Mouse (Mus musculus): ENCODE data around the gene Wif1. TPM values are rescaled to one million over a fixed set of nuclear protein-coding genes. Genes with fewer than 3 reads are reported as not detected.

Gene Wif1
- total RNA-seq (2021) = under 1 TPM; 0.75 to 0.89 TPM

DNA sequence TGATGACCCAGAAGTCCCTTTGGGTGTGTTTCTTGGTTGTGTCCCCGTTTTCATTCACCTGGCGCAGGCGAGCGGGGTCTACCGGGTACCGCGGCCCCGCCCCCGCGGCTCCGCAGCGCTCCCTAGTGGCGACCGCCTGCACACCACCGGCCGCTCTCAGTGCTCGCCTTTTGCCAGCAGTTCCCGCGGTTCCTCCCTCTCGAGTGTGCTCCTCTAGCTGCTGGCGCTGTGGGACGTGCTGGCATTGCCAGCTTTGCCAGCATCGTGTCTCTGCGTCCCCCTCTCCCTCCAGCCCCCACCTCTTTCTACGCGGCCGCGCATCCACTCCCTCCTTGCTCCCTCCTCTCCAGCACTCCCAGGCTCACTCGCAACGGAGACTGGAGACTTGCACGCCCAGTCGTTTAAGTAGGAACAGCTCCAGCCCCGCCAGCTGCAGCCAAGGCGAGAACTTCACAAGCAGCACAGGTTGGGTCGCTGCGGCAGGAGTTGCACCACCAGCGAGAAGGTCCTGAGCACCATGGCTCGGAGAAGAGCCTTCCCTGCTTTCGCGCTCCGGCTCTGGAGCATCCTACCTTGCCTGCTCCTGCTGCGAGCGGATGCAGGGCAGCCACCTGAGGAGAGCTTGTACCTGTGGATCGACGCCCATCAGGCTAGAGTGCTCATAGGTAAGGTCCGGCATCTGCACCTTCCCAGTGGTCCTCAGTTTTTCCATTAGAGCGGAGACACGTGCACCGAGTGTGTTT, at the start of gene Wif1:
Gene Wif1 (plus strand): TSS at position 135 of the 743 bp plus-strand sequence.
- peak; percentile 60 to 74 for DNase-seq (ENCODE audit: extremely low spot score in 1 of 2, low spot score in 1 of 2)

DNA sequence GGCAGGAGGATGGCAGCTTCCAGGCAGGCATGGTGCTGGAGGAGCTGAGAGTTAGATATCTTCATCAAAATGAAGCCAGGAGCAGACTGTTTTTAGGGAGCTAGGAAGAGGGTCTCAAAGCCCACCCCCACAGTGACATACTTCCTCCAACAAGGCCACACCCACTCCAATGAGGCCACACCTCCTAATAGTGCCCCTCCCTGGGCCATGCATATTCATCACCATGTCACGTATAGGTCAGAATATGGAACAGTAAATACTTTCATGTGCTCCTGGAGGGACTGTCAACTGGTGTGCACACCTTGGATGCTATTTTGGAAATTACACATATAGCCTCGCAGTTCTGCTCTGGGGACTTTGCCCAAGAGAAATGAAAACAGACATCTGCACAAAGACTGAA, 31.6 kb upstream of the Wif1 start:
- no peak for DNase-seq (ENCODE audit: extremely low spot score in 1 of 2, low spot score in 1 of 2)

DNA sequence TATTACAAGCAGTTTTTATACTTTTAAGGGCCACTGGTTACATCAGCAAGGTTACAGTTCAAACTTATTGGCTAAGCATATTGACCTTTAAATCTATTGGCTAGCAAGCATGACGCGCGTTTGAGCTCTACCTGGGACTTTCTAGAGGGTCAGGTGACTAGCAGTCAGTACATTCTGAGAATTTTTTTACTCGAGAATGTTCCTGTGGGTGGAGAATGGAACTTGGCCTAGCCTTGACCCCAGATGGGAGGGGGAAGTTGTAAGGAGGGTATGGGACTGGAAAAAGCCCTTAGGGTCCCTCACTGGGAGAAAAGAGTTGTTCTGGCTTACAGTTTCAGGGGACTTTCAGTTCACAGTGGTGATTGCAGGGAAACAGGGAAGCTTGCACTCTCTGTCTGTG, 22.3 kb upstream of the Wif1 start:
- DNase-seq (ENCODE audit: extremely low spot score in 1 of 2, low spot score in 1 of 2) = no peak

DNA sequence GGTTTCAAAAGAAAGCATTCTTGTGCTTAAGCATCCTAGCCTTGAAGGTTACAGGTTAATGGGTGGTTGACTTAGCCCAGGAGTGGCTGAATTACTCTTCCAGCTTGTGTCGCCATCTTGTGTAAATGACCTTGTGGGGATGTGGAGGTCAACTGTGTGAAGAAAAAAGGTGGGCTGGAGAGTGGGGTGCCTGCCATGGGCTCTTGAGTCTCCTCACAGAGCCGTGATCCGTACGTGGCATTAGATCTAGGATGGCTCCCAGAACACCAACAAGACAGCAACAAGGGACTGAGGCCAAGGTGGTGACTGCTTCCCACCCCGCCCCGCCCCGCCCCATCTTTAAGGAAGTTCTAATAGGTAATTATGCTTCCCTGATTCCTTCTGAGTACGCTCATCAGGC, 17.5 kb upstream of the Wif1 start:
- DNase-seq (ENCODE audit: extremely low spot score in 1 of 2, low spot score in 1 of 2) = no peak

DNA sequence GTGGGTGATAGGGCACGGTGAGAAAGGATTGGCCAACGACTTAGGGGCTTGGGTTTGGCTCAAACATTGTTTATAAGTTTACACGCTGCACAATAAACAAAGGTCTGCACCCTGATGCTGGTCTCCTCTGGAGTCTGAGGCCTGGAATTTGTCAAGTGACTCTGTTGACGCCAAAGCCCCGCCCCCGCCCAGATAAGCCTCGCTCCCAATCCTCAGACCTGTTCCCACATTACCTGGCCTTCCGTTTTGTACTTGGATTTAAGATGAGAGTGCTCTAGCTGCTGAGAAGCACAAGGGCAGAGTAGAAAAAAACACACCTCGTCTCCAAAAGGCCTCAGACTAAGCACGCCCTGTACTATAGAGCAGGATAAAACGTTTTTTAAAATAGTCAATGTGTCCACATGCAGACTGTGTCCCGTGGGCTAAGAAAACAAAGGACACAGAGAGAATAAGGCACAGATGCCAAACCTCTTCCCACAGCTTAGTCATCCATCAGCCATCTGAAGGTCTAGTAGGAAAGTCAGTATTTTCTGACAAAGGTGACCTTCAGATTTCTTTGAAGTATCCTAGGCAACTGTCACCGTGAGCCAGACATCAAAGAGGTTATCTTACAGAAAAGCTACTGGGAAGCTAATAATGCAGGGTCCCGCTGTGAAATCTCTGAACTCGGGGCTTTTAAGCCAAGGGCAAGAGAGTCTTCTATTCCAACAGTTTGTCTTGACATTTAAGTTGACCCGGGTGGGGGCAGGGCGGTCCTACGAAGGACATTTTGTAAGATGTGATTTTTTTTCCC, 16.9 kb upstream of the Wif1 start:
- DNase-seq (ENCODE audit: extremely low spot score in 1 of 2, low spot score in 1 of 2) = no peak

DNA sequence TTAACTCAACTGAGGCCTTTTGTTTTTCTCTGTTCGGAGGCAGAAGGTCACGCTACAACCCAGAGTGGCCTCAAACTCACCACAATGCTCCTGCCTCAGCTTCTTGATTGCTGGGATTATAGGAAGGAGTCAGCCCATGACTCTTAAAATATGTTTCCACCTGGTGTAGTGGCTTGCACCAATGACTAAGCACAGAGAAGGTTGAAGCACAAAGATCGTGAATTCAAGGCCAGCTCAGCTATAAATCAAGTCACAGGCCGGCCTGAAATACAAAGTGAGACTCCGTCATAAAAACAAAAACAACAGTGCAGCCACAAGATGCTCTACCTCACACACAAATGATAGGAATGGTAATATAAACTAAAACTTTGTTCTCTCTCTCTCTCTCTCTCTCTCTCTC, 10.8 kb upstream of the Wif1 start:
- no peak for DNase-seq (ENCODE audit: extremely low spot score in 1 of 2, low spot score in 1 of 2)

DNA sequence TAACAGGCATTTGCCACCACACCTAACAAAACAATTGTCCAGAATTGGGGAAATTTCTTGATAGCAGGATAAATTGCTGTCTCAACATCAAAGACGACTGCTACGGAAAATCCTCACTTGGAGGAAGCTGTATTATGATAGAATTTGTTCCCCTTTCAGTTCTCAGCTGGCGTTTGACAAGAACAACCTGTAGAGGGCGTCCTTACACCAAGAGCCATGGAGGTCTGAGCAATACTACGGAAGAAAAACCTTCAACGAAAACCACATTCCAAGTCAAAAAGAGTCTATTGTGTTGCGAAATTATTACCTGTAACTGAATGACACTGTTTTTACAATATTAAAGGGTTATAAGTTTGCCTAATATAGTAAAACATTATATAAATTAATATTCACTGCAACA, 2.0 kb upstream of the Wif1 start:
- no peak for DNase-seq (ENCODE audit: extremely low spot score in 1 of 2, low spot score in 1 of 2)

DNA sequence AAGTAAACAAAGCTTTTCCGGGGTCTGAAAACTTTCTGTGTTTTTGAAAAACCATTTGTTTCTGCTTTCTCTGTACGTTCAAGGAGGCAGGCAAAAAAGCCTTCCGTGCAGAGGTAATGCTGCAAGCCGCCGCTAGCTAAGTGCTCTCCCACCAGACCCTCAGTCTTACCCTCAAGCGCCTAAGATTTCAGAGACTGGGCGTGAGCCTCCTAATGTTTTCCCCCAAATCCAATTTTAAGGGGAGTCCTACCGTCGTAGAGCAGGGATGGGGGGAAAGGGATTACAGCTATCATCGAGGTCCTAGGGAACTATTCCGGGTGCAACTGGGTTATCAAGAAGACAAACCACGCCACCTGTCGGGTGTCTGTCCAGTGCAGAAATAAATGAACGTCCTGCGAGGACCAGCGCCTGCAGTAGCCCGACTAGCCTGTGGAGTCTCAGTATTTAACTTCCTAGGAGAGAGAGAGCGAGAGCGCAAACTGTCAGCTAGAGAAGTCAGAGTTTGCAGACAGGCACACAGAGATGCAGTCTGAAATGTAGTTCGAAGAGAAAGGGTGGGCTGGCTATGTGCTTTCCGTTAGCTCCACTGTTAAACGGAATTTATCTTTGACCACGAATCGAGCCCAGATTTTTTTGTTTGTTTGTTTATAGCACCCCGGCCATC, 500 bp upstream of the Wif1 start:
- peak in 1 of 2 experiments; percentile 31 for DNase-seq (ENCODE audit: extremely low spot score in 1 of 2, low spot score in 1 of 2)

DNA sequence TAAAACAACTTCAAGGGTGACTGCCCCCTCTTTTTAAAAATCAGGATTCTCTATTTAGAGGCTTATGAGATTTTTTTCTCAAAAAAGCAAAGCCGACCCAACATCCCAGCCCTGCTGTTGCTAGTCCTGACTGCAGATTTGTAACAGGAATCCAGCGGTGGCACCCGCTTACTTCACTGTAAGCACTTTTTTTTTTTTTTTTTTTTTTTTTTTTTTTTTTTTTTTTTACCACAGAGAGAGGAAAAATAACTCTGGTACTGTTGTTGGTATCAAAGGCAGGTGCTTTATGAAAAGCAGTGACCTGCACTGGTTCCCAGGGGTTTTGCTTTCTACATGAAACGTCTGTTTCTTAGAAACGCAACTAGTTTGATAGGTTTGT, 798 bp downstream of the Wif1 start:
- DNase-seq (ENCODE audit: extremely low spot score in 1 of 2, low spot score in 1 of 2) = no peak

DNA sequence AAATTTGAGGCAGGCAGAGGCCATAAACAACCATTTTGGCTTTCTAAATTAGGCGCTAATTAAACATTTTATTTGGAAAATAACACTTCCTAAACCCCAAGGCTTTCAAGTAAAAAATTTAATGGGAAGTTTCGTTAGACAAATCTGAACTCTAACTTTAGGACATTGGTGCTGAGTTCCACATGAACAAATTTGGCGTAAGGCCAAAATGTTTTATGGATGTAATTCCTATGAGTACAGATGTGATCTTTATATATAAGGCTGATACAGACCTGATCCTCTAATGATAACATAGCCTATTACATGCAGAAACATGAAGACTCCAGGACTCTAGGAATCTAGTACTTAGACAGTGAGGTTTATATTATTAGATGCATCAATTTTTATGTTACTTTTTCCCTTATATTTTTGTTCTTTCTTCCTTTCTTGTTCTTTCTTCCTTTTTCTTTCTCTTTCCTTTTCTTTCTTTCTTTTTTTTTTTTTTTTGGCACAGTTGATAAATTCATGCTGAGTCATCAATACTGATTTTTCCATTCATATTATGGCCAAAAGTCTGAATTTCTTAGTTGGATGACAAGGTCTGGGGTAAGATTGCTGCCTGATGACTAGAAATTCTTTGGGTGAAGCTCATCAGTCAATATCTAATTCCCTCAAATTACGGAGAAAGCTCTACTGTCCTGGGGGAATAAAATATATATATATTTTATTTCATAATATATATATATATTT, 5.0 kb downstream of the Wif1 start:
- no peak for DNase-seq (ENCODE audit: extremely low spot score in 1 of 2, low spot score in 1 of 2)

DNA sequence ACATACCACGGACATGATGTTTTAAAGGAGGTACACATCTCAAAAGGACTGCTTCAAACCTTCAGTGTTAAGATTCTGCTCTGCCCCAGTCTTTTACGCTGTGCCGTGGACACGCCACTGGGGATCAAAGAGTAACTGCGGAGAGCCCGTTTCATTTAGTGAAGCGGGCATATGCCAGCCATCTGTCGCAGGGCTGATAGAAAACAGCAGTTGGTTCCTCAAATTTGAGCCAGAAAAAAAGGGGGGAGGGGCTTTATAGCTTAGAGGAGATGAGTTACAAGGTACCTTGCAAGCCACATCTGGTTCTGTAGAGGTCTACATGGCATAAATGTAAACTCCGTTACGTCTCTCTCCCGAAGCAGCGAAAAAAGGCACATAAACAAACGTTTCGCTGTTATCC, 7.2 kb downstream of the Wif1 start:
- DNase-seq (ENCODE audit: extremely low spot score in 1 of 2, low spot score in 1 of 2) = no peak

DNA sequence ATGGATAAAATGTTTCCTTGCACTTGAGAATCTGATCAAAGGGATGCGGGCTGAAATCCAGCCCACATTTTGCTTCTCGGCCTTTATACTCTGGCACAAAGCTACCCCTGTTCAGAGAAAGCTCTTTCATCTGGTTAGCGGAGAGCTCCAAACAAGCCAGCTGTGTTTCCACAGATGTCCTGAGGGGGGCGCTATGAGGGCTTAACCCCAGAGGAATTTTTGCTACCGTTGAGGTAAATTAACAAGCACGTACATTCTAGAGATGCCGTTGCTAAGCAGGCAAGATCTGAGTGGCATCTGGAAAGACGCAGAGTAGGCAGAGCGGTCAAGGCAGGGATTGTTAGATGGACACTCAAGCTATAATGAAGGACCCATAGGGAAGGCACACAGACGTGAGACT, 13.7 kb downstream of the Wif1 start:
- DNase-seq (ENCODE audit: extremely low spot score in 1 of 2, low spot score in 1 of 2) = no peak

DNA sequence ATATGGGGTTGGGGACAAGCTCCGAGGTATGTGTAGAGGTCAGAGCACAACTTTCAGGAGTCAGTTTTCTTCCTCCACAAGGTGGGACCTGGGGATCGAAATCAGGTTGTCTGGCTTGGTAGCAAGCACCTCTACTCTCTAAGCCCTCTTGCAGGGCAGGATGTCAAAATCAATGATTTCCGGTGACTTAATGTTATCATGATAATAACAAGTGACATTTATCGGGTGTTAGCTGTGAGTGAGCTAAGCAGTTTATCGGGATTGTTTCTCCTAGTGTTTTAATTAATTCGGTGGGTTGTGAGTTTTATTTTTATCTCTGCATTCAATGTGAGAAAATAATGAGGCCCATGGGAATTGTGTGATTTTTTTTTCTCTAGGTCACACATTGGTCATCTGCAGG, 18.3 kb downstream of the Wif1 start:
- no peak for DNase-seq (ENCODE audit: extremely low spot score in 1 of 2, low spot score in 1 of 2)

DNA sequence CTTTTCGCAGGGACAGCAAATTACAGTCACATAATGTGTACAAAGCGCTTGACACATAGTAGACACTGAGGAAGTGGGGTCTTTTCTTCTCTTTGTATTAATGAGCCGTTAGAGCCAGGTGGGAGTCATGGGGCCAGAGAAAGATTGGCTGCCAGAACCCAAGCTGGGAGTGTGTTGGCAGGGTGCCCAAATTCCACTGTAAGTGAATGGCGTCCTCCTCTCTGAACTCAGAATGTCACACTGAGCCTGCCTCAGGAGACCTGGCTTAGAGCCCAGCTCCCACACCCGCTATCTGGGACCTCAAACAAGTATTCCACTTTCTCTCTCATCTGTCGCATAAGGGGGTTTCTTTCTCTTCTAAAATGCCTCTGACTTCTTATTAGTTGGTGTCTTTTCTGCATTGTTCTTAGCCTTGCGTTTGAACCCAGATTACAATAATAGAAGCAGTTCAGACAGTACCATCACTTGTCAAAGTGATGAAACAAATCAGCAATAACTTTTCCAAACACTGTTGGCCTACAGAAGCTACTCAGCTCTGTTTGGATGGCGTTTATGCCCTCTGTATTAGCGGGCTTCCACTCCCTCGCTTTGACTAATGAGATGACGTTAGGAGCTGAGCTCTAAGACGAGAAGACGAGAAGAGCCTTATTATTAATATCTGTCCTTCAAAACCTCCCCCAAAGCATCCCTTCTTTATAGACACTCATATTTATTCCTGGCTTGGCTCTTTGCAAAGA, 21.9 kb downstream of the Wif1 start:
- DNase-seq (ENCODE audit: extremely low spot score in 1 of 2, low spot score in 1 of 2) = peak in 1 of 2 experiments; percentile 17

DNA sequence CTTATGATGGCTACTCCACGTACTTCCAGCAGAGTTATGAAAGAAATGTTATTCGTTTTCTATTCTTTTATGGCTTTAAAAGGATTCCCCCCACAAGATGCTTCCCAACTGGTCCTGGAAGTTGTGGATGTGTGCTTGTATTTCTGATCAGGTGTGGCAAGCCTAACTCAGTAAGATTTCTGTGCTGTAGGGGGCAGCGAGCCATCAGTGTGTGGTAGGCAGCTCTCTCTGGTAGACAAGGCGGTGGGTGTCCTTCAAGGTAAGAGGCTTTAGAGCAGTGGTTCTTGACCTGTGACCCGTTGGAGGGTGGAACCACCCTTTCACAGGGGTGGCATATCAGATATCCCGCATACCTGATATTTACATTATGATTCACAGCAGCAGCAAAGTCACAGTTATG, 23.1 kb downstream of the Wif1 start:
- DNase-seq (ENCODE audit: extremely low spot score in 1 of 2, low spot score in 1 of 2) = no peak

DNA sequence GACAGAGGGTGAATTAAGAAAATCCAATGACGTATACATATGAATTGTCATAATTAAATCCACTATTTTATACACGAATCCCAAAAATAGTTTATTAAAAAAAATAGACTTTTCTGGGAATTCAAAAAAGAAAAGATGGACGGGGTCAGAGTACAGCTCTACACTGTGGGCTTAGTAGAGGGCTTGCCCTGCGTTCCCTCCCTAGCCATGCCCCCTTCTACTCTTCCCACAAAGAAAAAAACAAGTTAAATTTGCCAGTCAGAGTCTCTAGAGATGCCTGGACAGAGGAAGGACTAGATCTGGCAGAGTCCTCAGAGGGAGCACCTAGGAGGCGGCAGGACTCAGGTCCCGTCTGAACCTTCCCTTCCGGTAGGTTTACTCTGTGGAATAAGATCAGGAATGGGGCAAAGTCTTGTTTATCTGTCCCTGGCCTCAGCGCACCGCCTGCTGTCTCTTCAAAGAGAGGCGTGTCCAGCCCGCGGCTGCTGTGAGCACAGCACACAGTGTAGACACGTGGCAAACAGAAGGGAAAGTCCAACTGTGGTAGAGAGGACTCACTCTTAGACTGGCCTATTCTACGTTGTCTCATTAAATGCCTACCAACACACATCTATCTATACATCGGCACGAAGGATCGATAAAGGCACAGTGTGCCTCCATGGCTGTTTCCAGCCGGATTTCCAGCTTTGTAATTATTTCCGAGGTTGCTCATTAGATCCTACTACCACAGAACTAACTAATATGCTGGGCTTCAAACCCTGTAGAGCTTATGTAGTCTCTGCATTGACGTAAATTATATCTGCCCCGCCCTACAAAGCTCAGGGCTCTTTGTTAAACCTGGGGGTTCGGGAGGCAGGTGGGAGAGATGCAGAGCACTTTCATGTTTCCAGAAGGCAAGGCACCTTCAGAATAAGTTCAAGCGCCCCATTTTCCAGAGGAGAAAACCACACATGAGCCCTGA, 25.6 kb downstream of the Wif1 start:
- no peak for DNase-seq (ENCODE audit: extremely low spot score in 1 of 2, low spot score in 1 of 2)

DNA sequence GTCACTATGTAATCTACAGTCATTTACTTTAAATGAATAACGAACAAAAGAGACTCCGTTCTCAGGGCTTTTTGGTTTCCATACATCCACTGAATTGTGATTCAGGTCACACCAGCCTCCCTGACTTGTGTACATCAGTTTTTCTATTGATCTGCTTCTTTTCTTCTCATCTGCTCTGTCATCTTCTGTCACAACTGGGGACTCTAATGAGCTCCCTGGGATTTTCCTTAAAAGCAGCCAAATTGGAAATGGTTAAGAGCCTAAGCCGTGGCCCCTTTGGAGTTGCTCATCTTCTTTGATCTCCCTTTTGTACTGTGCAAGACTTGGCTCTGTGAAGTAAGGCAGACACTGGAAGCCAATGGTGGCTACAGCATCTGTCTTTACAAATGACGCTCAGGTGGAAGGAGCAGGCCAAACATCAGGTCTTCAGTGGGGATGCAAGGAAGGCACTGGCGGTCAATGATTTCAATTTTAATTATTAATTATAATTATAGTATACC, 27.6 kb downstream of the Wif1 start:
- no peak for DNase-seq (ENCODE audit: extremely low spot score in 1 of 2, low spot score in 1 of 2)

DNA sequence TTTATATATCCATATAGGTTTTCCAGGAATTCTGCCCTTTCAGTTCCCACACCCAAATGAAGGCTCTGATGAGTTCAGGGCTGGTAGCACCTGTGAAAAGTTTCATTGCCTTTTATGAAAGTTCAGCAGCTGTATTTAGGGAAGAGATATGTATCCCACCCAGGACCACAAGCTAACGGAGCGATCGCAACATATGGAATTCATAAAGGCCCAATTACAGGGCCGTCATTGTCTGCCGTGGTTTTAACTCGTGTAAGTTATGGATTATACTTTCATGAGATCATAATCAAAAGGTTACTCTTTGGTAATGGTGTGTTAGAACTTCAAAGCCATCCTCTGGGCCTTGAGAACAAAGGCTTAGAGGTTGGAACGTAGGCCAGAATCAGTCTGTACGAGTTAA, 28.9 kb downstream of the Wif1 start:
- no peak for DNase-seq (ENCODE audit: extremely low spot score in 1 of 2, low spot score in 1 of 2)

DNA sequence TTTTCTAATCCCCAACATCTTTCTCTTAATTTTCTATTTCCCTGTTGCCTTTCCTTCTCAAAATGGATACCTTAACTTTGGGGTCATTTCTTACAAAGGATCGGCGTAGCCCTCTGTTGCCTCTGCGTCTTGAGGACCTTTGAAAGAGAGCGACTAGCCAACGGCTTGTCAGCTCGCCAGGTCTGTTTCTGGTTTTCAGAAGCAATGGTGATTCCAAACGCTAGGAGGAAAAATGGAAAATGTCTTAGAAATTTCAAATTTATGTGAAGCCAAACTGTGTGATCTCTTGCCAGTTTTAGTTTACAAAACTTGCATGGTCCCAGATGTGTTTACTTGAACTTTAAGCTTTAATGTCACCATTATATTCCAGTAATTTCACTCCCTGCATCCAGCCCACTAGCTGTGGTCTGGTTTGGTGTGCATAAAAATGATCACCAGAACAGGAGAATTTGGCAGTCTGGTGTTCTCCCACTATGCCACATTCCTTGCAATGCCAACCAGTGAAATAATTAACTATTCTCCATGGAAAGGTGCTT, 33.7 kb downstream of the Wif1 start:
- DNase-seq (ENCODE audit: extremely low spot score in 1 of 2, low spot score in 1 of 2) = no peak

All from layer of hippocampus, postnatal 25 days (tissue).